Mouse (Mus musculus) lung, adult 2 months (tissue): ENCODE data around the gene Edaradd.

Experiments used
- CTCF ChIP-seq: fragments of 200-500 bp; IDR thresholded peaks from 2 replicates; pipeline ENCODE4 v1.5.1; 2011; ENCODE audit warnings: mild to moderate bottlenecking, low read length, control low read depth; ENCODE audit not compliant: insufficient read depth
- POLR2A ChIP-seq: fragments of 200-500 bp; IDR thresholded peaks from 2 replicates; pipeline ENCODE4 v1.6.1; 2011; ENCODE audit warnings: low read depth, mild to moderate bottlenecking, control low read depth, low read length, borderline replicate concordance; ENCODE audit errors: extremely low read depth

- no peak for TF ChIP-seq CTCF
- TF ChIP-seq POLR2A, result no peak
Measured at GRCm38 (mm10) chr13:12461730-12462119, 58.5 kb downstream of the Edaradd start.
